Mouse (Mus musculus): ENCODE results near the gene Vhl.

Gene Vhl

DNA sequence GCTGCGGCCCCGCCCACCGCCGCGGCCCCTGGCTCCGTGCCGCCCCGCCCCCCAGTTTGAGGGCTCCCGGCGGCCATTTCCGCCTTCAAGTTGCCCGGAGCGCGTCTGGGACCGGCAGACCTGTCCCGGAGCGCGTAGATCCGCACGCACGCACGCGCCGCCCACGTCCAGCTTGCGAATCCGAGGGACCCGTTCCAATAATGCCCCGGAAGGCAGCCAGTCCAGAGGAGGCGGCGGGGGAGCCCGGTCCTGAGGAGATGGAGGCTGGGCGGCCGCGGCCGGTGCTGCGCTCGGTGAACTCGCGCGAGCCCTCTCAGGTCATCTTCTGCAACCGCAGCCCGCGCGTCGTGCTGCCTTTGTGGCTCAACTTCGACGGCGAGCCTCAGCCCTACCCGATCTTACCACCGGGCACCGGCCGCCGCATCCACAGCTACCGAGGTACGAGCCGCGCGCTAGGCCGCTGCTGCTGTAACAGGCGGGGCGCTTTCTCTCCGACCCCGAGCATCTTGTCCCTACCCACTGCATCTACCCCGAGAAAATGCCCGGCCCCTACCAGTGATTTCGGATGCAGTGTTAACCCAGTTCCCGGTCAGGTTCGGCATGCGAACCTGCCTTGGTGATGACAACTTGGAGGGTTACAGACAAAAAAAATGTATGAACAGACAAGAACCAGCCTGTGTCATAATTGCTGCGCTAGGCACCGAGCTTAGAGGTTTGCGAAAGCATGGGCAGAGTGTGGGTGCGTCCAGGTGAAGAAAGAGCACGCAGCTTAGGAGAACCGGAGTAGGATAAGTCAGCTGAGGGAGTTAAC lies at the start of gene Vhl:
Gene Vhl, plus strand, starts transcription at position 19 of the 811 bp plus-strand sequence.
- TF ChIP-seq GATA4 (IDR thresholded peaks at IDR 0.05; ENCODE audit: insufficient replicate concordance, low read length), result no peak

DNA sequence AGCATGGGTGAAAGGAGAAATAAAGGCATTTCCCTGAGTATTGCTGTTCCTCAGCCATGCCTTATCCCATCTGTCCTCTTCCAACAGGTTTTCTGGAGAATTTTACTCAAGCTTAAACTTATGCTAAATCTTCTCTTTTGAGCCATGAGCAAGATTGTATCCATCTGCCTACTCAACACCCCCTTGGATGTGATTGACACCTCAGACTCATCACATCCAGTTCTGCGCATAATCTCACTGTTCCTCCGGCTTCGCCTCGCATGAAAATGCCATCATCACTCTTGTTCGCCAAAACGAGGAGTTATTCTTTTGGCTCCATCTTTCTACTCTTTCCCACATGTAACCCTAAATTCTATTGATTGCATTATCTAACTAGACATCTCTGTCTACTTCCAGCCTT lies 47.7 kb upstream of the Vhl start:
- TF ChIP-seq GATA4 (IDR thresholded peaks at IDR 0.05; ENCODE audit: insufficient replicate concordance, low read length), result no peak

DNA sequence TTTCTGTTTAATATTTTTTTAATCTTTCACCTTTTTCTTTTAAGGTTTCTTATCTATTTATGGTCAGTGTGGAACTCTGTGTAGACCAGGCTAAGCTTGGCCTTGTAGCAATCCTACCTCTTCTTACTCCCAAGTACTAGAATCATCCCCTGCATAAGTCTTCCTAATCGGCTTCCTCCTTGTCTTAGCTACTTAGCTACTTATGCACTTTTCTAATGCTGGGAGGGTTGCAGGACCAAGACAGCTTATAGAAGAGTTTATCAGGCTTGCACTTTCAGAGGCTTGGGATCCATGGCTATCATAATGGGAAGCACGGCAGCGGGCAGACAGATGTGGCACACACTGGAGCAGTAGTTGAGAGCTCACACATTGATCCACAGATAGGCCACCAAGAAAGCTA lies 44.5 kb upstream of the Vhl start:
- TF ChIP-seq GATA4 (IDR thresholded peaks at IDR 0.05; ENCODE audit: insufficient replicate concordance, low read length), result no peak

DNA sequence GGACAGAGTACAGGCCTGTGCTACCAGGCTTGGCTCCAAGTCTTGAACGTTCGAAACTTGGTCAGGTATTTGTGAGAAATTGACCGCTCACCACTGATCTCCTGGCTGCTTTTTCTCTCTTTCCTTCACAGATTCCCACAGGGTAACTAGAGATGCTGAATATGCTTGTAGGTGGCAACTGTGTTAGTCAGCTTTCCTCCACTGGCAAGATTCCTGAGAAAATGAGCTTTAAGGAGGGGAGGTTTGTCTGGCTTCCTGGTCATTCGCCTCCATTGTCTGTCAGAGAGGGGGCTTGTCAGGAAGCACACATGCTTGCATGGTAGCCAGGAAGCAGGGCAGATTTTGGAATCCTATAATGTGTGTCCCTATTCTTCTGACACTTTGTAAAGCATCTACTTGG lies 40.7 kb upstream of the Vhl start:
- no peak for TF ChIP-seq GATA4 (IDR thresholded peaks at IDR 0.05; ENCODE audit: insufficient replicate concordance, low read length)

DNA sequence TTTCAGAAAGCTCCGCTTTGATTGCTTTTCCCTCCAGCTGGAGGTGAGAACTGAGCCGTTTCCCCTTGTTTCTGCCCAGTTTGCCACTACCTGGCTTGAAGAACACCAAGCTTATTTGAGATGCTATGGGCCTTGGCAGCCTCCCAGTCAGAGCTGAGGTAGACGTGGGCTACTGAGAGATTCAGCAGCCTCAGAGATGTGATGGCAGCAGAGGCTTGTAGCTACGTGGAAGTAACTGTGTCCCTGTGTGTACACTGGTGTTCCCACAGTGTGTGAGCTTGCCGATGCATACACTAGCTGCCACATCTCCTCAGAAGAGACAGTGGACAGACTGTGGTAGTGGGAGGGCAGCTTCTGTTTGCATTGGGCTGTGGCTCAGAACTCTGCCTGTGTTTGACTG lies 38.7 kb upstream of the Vhl start:
- no peak for TF ChIP-seq GATA4 (IDR thresholded peaks at IDR 0.05; ENCODE audit: insufficient replicate concordance, low read length)

DNA sequence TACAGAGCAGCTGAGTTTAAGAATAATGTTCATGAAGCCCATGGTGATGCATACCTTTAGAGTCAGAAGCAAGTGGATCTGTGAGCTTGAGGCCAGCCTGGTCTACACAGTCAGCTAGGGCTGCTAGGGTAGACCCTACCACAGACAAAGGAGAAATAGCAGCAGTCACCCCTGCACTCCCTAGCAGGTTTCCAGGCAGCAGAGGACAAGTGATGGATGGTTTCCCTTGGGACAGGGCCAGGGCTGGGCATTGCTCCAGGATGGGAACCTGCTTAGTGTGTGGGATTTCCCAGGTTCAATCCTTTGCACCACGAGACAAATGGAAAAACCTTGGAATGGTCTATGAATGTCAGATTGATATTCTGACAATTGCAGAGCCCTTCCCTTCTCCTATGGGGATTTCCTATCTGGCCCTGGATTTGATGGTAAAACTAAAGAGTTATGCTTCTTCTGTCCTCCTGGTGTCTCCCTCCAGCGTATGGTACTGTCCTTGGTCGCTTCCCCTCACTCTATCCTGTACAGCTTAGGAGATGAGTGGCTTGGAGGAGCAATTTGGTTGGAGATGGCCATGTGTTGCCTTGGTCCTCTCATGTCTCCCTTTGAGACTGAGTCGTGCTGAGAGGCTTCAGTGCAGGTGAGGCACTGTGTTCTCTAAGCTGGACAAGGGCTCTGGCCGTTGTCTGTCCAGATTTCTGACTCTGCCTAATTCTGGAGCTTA lies 37.1 kb upstream of the Vhl start:
- TF ChIP-seq GATA4 (IDR thresholded peaks at IDR 0.05; ENCODE audit: insufficient replicate concordance, low read length), result no peak

DNA sequence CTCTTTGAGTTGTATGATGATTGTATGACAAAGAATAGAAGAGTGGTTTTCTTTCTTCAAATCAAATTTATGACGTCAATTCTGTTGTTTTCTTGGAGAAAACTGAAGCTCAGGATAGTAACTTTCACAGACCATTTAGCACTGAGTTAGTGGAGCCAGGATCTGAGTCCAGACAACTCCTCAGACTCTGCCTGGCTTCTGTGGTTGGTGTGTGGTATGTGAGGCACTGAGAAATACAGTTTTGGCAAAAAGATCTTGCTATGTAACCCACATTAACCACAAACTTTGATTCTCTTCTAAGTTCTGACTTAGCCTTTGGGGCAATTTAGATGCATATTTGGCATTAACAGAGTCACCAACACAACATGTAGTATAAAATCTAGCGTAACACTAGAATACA lies 31.1 kb upstream of the Vhl start:
- TF ChIP-seq GATA4 (IDR thresholded peaks at IDR 0.05; ENCODE audit: insufficient replicate concordance, low read length), result no peak

DNA sequence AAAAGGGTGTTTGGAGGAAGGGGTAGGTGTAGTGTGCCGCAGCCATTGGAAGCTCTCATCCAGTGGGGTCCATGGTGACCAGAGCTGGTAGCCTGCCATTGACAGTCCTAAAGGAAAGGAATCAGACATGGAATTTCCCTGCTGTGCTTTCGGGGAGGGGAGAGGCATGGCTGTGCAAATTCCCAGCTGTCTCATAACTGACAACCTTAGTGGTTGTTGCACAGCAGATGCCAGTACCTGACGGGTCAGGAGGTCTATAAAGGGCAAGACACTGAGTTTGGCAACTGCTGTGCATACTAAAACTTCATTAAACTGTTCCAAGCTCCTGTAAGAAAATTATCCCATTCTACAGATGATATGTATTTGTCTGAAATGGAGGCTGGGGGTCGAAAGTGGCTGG lies 25.8 kb upstream of the Vhl start:
- TF ChIP-seq GATA4 (IDR thresholded peaks at IDR 0.05; ENCODE audit: insufficient replicate concordance, low read length), result no peak

DNA sequence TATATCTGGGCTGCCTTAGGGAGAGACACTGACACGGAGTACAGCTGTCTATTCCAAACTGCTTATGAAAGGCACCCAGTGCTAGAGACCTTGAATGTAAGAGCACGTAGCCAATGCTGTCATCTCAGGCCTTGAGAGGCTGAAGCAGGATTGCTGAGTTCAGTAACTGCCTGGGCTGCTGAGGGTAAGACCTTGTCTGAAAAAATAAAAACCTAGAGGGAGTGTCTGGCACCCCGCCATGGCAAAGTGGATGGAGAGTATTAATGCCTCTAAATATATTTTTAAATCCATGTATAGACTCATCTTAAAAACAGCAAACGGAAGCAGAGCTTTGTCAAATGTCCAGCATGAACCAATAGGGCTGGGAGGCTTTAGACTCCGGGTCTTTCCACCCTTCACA lies 23.9 kb upstream of the Vhl start:
- no peak for TF ChIP-seq GATA4 (IDR thresholded peaks at IDR 0.05; ENCODE audit: insufficient replicate concordance, low read length)

DNA sequence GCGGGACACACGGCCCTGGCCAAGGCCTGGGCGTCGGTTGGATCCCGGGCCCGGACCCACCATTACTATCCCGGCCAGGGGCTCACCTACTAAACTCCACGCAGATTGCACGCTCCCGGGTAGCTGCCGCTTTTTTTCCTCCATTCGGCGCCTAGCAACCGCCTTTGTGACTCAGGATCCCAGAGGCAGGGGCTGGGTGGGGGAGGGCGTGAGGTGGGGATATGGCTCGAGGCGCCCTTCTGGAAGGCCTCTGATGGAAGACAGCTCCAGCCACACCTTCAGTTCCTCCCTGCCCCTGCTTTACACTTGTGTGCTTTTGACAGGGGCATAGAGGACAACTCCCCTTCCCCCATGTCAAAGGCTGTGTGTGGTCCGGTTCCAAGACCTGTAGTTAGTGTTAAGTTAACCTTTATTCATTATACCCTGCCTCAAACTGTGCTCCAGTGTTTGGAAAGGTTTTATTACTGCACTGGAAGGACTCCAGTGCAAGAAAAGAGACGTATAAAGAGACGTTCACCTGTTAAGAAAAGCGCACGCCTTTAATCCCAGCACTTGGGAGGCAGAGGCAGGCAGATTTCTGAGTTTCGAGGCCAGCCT lies 23.1 kb upstream of the Vhl start, which contains the start of gene Fancd2os:
Gene Fancd2os, minus strand, starts transcription at position 173 of the 597 bp plus-strand sequence.
- no peak for TF ChIP-seq GATA4 (IDR thresholded peaks at IDR 0.05; ENCODE audit: insufficient replicate concordance, low read length)

DNA sequence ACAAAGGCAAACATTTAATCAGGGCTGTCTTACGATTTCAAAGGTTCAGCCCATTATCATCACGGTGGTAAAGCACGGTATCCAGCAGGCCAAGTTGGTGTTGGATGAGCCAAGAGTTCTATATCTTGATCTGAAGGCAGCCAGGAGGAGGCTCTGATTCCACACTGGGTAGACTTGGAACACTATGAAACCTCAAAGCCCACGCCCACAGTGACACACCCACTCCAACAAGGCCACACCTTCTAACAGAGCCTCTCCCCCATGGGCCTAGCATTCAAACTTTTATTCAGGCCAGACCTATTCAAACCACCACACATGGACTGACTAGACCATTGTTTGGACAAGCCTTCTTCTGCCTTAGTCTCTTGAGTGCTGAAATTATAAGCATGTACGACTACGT lies 20.9 kb upstream of the Vhl start:
- TF ChIP-seq GATA4 (IDR thresholded peaks at IDR 0.05; ENCODE audit: insufficient replicate concordance, low read length), result no peak

DNA sequence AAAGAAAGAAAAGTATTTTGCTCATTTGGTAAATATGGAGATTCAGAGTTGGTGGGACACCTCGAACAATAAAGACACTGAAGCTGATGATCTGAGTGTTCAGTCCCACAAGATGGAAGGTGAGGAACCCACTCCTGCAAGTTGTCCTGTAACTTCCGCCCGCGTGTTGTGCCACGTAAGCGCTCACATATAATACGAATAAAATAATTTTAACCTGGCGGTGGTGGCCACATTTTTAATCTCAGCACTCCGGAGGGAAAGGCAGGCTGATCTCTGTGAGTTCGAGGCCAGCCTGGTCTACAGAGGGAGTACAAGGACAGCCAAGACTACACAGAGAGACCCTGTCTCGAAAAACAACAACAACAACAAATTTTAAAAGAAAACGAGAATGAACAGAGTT lies 19.8 kb upstream of the Vhl start:
- TF ChIP-seq GATA4 (IDR thresholded peaks at IDR 0.05; ENCODE audit: insufficient replicate concordance, low read length), result no peak

DNA sequence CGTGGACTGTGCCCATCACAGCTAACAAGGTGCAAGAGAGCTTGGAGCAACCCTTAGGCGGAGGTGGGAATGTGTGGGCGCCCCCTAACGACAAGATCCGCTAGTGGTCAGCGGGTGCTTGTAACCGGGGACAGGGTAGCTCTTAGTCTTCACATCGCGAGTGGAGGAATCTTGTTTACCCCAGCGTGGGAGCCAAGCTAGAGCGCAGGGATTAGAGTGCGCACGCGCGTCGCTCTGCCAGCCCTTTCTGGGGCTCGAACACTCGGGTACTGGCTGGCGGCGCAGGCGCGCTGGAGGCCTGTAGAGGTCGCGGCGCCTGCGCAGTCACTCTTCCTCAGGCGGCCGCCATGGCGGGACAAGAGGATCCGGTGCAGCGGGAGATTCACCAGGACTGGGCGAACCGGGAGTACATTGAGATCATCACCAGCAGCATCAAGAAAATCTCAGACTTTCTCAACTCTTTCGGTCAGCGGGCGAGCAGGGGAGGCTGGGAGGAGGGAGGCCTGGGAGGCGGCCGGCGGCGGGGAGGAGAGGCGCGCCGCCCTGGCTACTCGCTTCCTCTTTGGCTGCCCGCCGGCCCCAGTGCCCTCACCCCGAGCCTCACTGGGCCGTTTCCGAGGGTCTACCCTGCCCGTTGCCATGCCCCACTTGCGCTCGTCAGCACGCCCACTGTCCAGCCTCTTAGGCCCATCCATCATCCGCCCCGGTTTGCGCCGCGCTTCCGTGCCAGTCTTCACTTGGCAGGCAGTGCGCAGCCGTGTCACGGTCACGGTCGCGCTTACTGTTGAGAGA lies 19.1 kb upstream of the Vhl start, which contains the start of gene Brk1:
Gene Brk1, plus strand, starts transcription at position 341 of the 792 bp plus-strand sequence.
- TF ChIP-seq GATA4 (IDR thresholded peaks at IDR 0.05; ENCODE audit: insufficient replicate concordance, low read length), result no peak

DNA sequence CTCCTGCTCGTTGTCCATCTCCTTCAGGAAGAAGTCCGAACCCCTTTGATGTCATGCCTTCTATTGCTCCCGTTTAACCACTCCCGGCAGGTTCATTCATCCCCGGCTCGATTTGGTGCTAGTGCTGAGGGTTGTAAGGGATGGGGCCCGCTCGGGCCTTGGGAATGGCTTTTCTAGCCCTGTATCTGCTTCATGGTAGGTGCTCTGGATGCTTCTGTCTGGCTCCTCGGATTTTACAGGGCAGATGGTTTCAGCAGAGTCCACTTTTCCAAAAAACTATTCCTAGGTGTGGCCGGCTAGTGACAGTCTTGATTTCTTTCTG lies 18.6 kb upstream of the Vhl start:
- TF ChIP-seq GATA4 (IDR thresholded peaks at IDR 0.05; ENCODE audit: insufficient replicate concordance, low read length), result no peak

DNA sequence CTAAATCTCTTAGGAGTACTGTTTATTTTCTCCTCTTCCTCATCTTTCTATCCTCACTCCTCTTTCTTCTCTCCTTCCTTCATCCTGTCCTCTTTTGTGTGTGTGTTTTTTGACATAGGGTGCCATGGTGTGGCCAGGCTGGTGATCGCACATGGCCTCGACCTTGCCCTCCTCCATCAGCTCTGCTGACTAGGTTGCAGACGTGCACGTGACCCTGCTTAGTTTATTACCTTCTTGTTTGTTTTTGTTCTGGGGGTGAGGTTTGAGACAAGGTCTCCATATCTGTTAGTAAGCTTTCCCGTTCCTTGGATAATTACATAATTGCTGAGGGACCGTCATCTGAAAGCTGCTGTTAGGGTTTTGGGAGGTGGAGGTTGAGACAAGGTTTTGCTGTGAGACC lies 14.9 kb upstream of the Vhl start:
- no peak for TF ChIP-seq GATA4 (IDR thresholded peaks at IDR 0.05; ENCODE audit: insufficient replicate concordance, low read length)

All from liver, adult (tissue).